In genomic region chr1:132881041-132881761, GRCm38 (mm10) we compare ENCODE assay signal across 8 mouse cellular contexts. TPM values are rescaled to one million over a fixed set of nuclear protein-coding genes. Genes with fewer than 3 reads are reported as not detected.
A peak's percentile ranks its signal among the peaks of the same experiment; 100 is the strongest.
DNase-seq lines count a peak whose midpoint lies in the region; ATAC-seq and TF ChIP-seq lines count a peak whose summit lies in the region.

No protein-coding gene starts in this region.

- peak overlapping the region; percentile 97 for H3K4me2 ChIP-seq in kidney, embryonic 16.5 days (replicated peaks; ENCODE audit: low read depth, low read length)
- peak overlapping the region; percentile 97 for H3K4me2 ChIP-seq in intestine, embryonic 15.5 days (replicated peaks)
- peak overlapping the region; percentile 62 for H3K4me2 ChIP-seq in liver, postnatal 0 days (ENCODE audit: low read depth, low read length)

- 1% methylated on average over 28 of the region's 28 CpGs for WGBS in kidney, embryonic 16.5 days
- WGBS in kidney, adult 2 months, result 2% methylated on average over 28 of the region's 28 CpGs
- WGBS in intestine, embryonic 15.5 days, result under 1% methylated on average over 28 of the region's 28 CpGs
- WGBS in liver, postnatal 0 days (ENCODE audit: insufficient replicate concordance), result under 1% methylated on average over 28 of the region's 28 CpGs

- no peak for DNase-seq in kidney, adult 2 months
- peak; percentile 83 to 85 for DNase-seq in cerebellum, postnatal 25 days
- DNase-seq in frontal cortex, postnatal 36 days (ENCODE audit: low spot score in 2 of 2), result peak; percentile 68 to 74
- no peak for DNase-seq in liver, postnatal 0 days
- DNase-seq in right cerebral cortex, postnatal 36 days (ENCODE audit: low spot score in 2 of 2), result peak; percentile 65 to 69
- DNase-seq in urinary bladder, postnatal 14 days (ENCODE audit: low spot score), result no peak

- H3K27me3 ChIP-seq in kidney, embryonic 16.5 days (ENCODE audit: insufficient read depth, low read length), result peaks cover 59% of the 10 kb centered on the region
- H3K27me3 ChIP-seq in kidney, adult 2 months (replicated peaks; ENCODE audit: control insufficient read depth, insufficient read depth, low read length), result peaks cover 5% of the 10 kb centered on the region
- peaks cover 50% of the 10 kb centered on the region for H3K27me3 ChIP-seq in intestine, embryonic 15.5 days (replicated peaks)
- H3K27me3 ChIP-seq in liver, postnatal 0 days (ENCODE audit: insufficient read depth, low read length), result peaks cover 48% of the 10 kb centered on the region

- no peaks in the 10 kb centered on the region for H3K36me3 ChIP-seq in kidney, embryonic 16.5 days (ENCODE audit: insufficient read depth, low read length)
- no peaks in the 10 kb centered on the region for H3K36me3 ChIP-seq in kidney, adult 2 months (ENCODE audit: control insufficient read depth, insufficient read depth, low read length)
- H3K36me3 ChIP-seq in intestine, embryonic 15.5 days, result no peaks in the 10 kb centered on the region
- H3K36me3 ChIP-seq in liver, postnatal 0 days (replicated peaks; ENCODE audit: insufficient read depth, low read length), result no peaks in the 10 kb centered on the region

- H3K27ac ChIP-seq in kidney, embryonic 16.5 days (ENCODE audit: low read length), result no peak overlapping the region
- no peak overlapping the region for H3K27ac ChIP-seq in kidney, adult 2 months (ENCODE audit: insufficient read depth, low read depth, low read length)
- H3K27ac ChIP-seq in intestine, embryonic 15.5 days, result no peak overlapping the region
- H3K27ac ChIP-seq in liver, postnatal 0 days (ENCODE audit: low read depth), result no peak overlapping the region

- TF ChIP-seq POLR2A in kidney, adult 2 months (IDR thresholded peaks at IDR 0.05; ENCODE audit: low read depth, low read length), result no peak

- peak overlapping the region; percentile 63 for H3K9ac ChIP-seq in kidney, embryonic 16.5 days (replicated peaks; ENCODE audit: low read length)
- H3K9ac ChIP-seq in intestine, embryonic 15.5 days, result peak overlapping the region; percentile 46
- no peak overlapping the region for H3K9ac ChIP-seq in liver, postnatal 0 days (replicated peaks)

- TF ChIP-seq EP300 in liver, postnatal 0 days (IDR thresholded peaks at IDR 0.05; ENCODE audit: low read depth), result no peak

- H3K4me1 ChIP-seq in kidney, embryonic 16.5 days (ENCODE audit: insufficient read depth, low read length), result peaks cover 12% of the 10 kb centered on the region
- H3K4me1 ChIP-seq in kidney, adult 2 months (ENCODE audit: control insufficient read depth, insufficient read depth, low read length), result no peaks in the 10 kb centered on the region
- peaks cover 15% of the 10 kb centered on the region for H3K4me1 ChIP-seq in intestine, embryonic 15.5 days (replicated peaks)
- peaks cover 7% of the 10 kb centered on the region; the same call in 1 of the 2 replicates for H3K4me1 ChIP-seq in liver, postnatal 0 days (ENCODE audit: insufficient read depth)

- ATAC-seq in kidney, embryonic 16.5 days (ENCODE audit: low FRiP score, low TSS enrichment), result peak; percentile 57
- peak; percentile 51 for ATAC-seq in intestine, embryonic 15.5 days
- no peak for ATAC-seq in liver, postnatal 0 days

- no peaks in the 10 kb centered on the region for H3K9me3 ChIP-seq in kidney, embryonic 16.5 days (ENCODE audit: low read length)
- no peaks in the 10 kb centered on the region for H3K9me3 ChIP-seq in intestine, embryonic 15.5 days
- no peaks in the 10 kb centered on the region for H3K9me3 ChIP-seq in liver, postnatal 0 days (ENCODE audit: low read length)

- peak overlapping the region; percentile 48 for H3K4me3 ChIP-seq in kidney, embryonic 16.5 days (ENCODE audit: low read length)
- no peak overlapping the region for H3K4me3 ChIP-seq in kidney, adult 2 months (ENCODE audit: insufficient read depth, low read depth, low read length)
- H3K4me3 ChIP-seq in intestine, embryonic 15.5 days (replicated peaks), result peak overlapping the region; percentile 53
- peak overlapping the region; percentile 35 for H3K4me3 ChIP-seq in liver, postnatal 0 days (ENCODE audit: low read depth, low read length)

- no peak for TF ChIP-seq CTCF in kidney, adult 2 months (conservative IDR thresholded peaks at IDR 0.05; ENCODE audit: insufficient read depth, insufficient read length, low read depth, low read length)
- TF ChIP-seq CTCF in liver, postnatal 0 days (IDR thresholded peaks at IDR 0.05; ENCODE audit: low read depth), result no peak

RNA-seq across cellular contexts. Expression of gene Lrrn2, which starts 1.1 kb away (rescaled TPM):
- 4.1 and 5.2 TPM in 2 replicates for polyA plus RNA-seq in kidney, embryonic 16.5 days (2015; fragmentation: Nextera tagmentation; extraction: Ambion mirVana)
- polyA plus RNA-seq in kidney, adult 2 months (2012; rRNA removed), result 0.36 and 0.57 TPM in 2 replicates
- polyA plus RNA-seq in intestine, embryonic 15.5 days (2015; fragmentation: Nextera tagmentation; extraction: Ambion mirVana), result 4.9 TPM in 2 replicates
- 0.05 TPM in 1 of 2 replicates, not detected in the other for polyA plus RNA-seq in liver, postnatal 0 days (2015; fragmentation: Nextera tagmentation; extraction: Ambion mirVana)

Comparison
In these comparisons a context has a peak if more than half of its experiments do, and no peak if none do; other contexts are left out.
1. DNase-seq: peak in cerebellum, postnatal 25 days (2 of 2), frontal cortex, postnatal 36 days (2 of 2) and right cerebral cortex, postnatal 36 days (2 of 2); none in kidney, adult 2 months (single experiment), liver, postnatal 0 days (single experiment) and urinary bladder, postnatal 14 days (single experiment).
2. Peak in every context shown above with its lines, with median percentiles within 50 percentile points of each other: H3K4me2 ChIP-seq.